In the genomic region with DNA sequence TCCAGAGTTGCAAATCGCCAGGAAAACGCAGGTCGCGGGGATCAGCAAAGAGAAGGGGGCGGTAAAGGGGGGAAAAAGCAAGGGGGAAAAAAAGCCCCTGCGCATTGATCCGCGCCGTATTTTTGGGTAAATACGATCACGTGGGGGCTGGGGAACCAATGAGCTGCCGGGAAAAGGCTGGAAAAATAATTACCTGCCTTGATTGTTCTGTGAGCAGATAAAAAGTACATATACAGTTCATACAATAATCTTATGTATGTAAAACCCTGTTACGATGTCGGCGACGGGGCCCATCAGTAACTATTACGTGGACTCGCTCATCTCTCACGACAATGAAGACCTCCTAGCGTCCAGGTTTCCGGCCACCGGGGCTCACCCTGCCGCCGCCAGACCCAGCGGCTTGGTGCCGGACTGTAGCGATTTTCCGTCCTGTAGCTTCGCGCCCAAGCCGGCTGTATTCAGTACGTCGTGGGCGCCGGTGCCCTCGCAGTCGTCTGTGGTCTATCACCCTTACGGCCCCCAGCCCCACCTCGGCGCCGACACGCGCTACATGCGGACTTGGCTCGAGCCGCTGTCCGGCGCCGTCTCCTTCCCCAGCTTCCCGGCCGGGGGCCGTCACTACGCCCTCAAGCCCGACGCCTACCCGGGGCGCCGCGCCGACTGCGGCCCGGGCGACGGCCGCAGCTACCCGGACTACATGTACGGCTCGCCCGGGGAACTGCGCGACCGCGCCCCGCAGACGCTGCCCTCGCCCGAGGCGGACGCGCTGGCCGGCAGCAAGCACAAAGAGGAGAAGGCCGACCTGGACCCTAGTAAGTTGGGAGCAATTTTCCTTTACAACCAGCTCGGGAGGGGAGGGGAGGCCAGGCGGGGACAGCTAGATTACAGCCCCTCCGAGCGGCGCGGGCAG, we compare ENCODE assay signal across 9 mouse cellular contexts. TPM values are rescaled to one million over a fixed set of nuclear protein-coding genes. Genes with fewer than 3 reads are reported as not detected.
DNase-seq lines count a peak whose midpoint lies in the region; ATAC-seq lines count a peak whose summit lies in the region.
"Had no signal": no experiment of that assay in that cellular context is flagged by ENCODE, and none has a peak within 500 bp of the region (broad histone marks: within the 10 kb centered on the region; RNA-seq: fewer than 3 reads in every experiment).

No protein-coding gene starts in this region.

- WGBS in lung, embryonic 16.5 days: under 1% methylated on average over 81 of the region's 88 CpGs
- WGBS in embryonic facial prominence, embryonic 15.5 days: under 1% methylated on average over 88 of the region's 88 CpGs
- under 1% methylated on average over 88 of the region's 88 CpGs for WGBS in intestine, embryonic 15.5 days
- under 1% methylated on average over 88 of the region's 88 CpGs for WGBS in midbrain, embryonic 16.5 days

- peak overlapping the region; percentile 22 for H3K4me3 ChIP-seq in lung, embryonic 16.5 days (ENCODE audit: low read length)
- peak overlapping the region; percentile 18 for H3K4me3 ChIP-seq in embryonic facial prominence, embryonic 15.5 days (replicated peaks)
- peak overlapping the region; percentile 41 for H3K4me3 ChIP-seq in intestine, embryonic 15.5 days (replicated peaks)
- peak overlapping the region; percentile 8; the same call in 1 of the 2 replicates for H3K4me3 ChIP-seq in midbrain, embryonic 16.5 days (ENCODE audit: low read depth, low read length)
- H3K4me3 ChIP-seq: erythroblast, embryonic 14.5 days had no signal

- H3K36me3 ChIP-seq in lung, embryonic 16.5 days (ENCODE audit: control insufficient read depth, insufficient read depth, low read length): no peaks in the 10 kb centered on the region
- H3K36me3 ChIP-seq in embryonic facial prominence, embryonic 15.5 days: no peaks in the 10 kb centered on the region
- H3K36me3 ChIP-seq in intestine, embryonic 15.5 days: no peaks in the 10 kb centered on the region
- no peaks in the 10 kb centered on the region for H3K36me3 ChIP-seq in midbrain, embryonic 16.5 days (ENCODE audit: control insufficient read depth, insufficient read depth, low read length)

- H3K4me1 ChIP-seq in lung, embryonic 16.5 days (replicated peaks; ENCODE audit: control insufficient read depth, insufficient read depth, low read length): no peaks in the 10 kb centered on the region; the same call in 1 of the 2 replicates
- peaks cover 17% of the 10 kb centered on the region for H3K4me1 ChIP-seq in embryonic facial prominence, embryonic 15.5 days
- peaks cover 7% of the 10 kb centered on the region for H3K4me1 ChIP-seq in intestine, embryonic 15.5 days (replicated peaks)
- peaks cover 2% of the 10 kb centered on the region; the same call in 1 of the 2 replicates for H3K4me1 ChIP-seq in midbrain, embryonic 16.5 days (ENCODE audit: control insufficient read depth, insufficient read depth, low read length)

- ATAC-seq in lung, embryonic 16.5 days (ENCODE audit: low read depth): no peak
- no peak for ATAC-seq in embryonic facial prominence, embryonic 15.5 days (ENCODE audit: insufficient number of reproducible peaks, low FRiP score, low TSS enrichment, low read depth)
- ATAC-seq in intestine, embryonic 15.5 days: 0 out of 2 replicates have a peak, but pooled peaks have one; percentile 44
- no peak for ATAC-seq in midbrain, embryonic 16.5 days
- no peak for ATAC-seq in erythroid progenitor cell, adult 5-6 weeks (replicated peaks; ENCODE audit: low FRiP score, poor library complexity, severe bottlenecking)

- peak overlapping the region; percentile 34 for H3K4me2 ChIP-seq in lung, embryonic 16.5 days (ENCODE audit: low read depth, low read length)
- H3K4me2 ChIP-seq in embryonic facial prominence, embryonic 15.5 days (replicated peaks): peak overlapping the region; percentile 34
- H3K4me2 ChIP-seq in intestine, embryonic 15.5 days (replicated peaks): peak overlapping the region; percentile 59
- no peak overlapping the region for H3K4me2 ChIP-seq in midbrain, embryonic 16.5 days (ENCODE audit: low read length)

- no peak for DNase-seq in lung, postnatal 25 days (ENCODE audit: low spot score)
- DNase-seq in cerebellum, postnatal 4 days (ENCODE audit: low spot score in 2 of 2): no peak
- no peak for DNase-seq in cerebellum, postnatal 14 days

- no peaks in the 10 kb centered on the region for H3K9me3 ChIP-seq in lung, embryonic 16.5 days (ENCODE audit: control insufficient read depth, low read length)
- no peaks in the 10 kb centered on the region for H3K9me3 ChIP-seq in embryonic facial prominence, embryonic 15.5 days (replicated peaks)
- H3K9me3 ChIP-seq in intestine, embryonic 15.5 days: no peaks in the 10 kb centered on the region
- H3K9me3 ChIP-seq in midbrain, embryonic 16.5 days (replicated peaks; ENCODE audit: control insufficient read depth, low read length, poor library complexity, severe bottlenecking): no peaks in the 10 kb centered on the region

- no peak overlapping the region for H3K9ac ChIP-seq in lung, embryonic 16.5 days (ENCODE audit: low read length)
- no peak overlapping the region for H3K9ac ChIP-seq in embryonic facial prominence, embryonic 15.5 days
- peak overlapping the region; percentile 38 for H3K9ac ChIP-seq in intestine, embryonic 15.5 days
- H3K9ac ChIP-seq in midbrain, embryonic 16.5 days (ENCODE audit: low read depth, low read length): no peak overlapping the region

- H3K27ac ChIP-seq in lung, embryonic 16.5 days (ENCODE audit: low read length): no peak overlapping the region
- no peak overlapping the region for H3K27ac ChIP-seq in embryonic facial prominence, embryonic 15.5 days (replicated peaks)
- peak overlapping the region; percentile 58; the same call in 1 of the 2 replicates for H3K27ac ChIP-seq in intestine, embryonic 15.5 days
- no peak overlapping the region for H3K27ac ChIP-seq in midbrain, embryonic 16.5 days (ENCODE audit: low read length)

- peaks cover 96% of the 10 kb centered on the region for H3K27me3 ChIP-seq in lung, embryonic 16.5 days (ENCODE audit: control insufficient read depth, insufficient read depth, low read depth, low read length)
- peaks cover 97% of the 10 kb centered on the region for H3K27me3 ChIP-seq in embryonic facial prominence, embryonic 15.5 days
- H3K27me3 ChIP-seq in intestine, embryonic 15.5 days (replicated peaks): peaks cover 89% of the 10 kb centered on the region
- peaks cover 81% of the 10 kb centered on the region for H3K27me3 ChIP-seq in midbrain, embryonic 16.5 days (ENCODE audit: control insufficient read depth, insufficient read depth, low read depth, low read length)

RNA-seq across cellular contexts. Expression of gene Hoxc9, which starts 5.4 kb away (rescaled TPM):
- polyA plus RNA-seq in lung, embryonic 16.5 days (2015; fragmentation: Nextera tagmentation; extraction: Ambion mirVana): not detected in 2 replicates
- polyA plus RNA-seq in embryonic facial prominence, embryonic 15.5 days (2015; fragmentation: Nextera tagmentation; extraction: Ambion mirVana): not detected in 2 replicates
- 1.3 and 1.4 TPM in 2 replicates for polyA plus RNA-seq in intestine, embryonic 15.5 days (2015; fragmentation: Nextera tagmentation; extraction: Ambion mirVana)
- not detected in 2 replicates for polyA plus RNA-seq in midbrain, embryonic 16.5 days (2015; fragmentation: Nextera tagmentation; extraction: Ambion mirVana)
- total RNA-seq in erythroid progenitor cell, adult 5-6 weeks (2015; ENCODE audit: low replicate concordance): not detected in 2 replicates
- total RNA-seq in erythroid progenitor cell, adult 5-6 weeks (2017; ENCODE audit: low replicate concordance): not detected in 2 replicates
- polyA plus RNA-seq: erythroblast, embryonic 14.5 days had no signal

RNA-seq across cellular contexts. Expression of gene Hoxc8, which starts 8.8 kb away (rescaled TPM):
- polyA plus RNA-seq in lung, embryonic 16.5 days (2015; fragmentation: Nextera tagmentation; extraction: Ambion mirVana): 0.10 and 0.30 TPM in 2 replicates
- polyA plus RNA-seq in embryonic facial prominence, embryonic 15.5 days (2015; fragmentation: Nextera tagmentation; extraction: Ambion mirVana): not detected in 2 replicates
- 6.2 and 7.0 TPM in 2 replicates for polyA plus RNA-seq in intestine, embryonic 15.5 days (2015; fragmentation: Nextera tagmentation; extraction: Ambion mirVana)
- polyA plus RNA-seq in midbrain, embryonic 16.5 days (2015; fragmentation: Nextera tagmentation; extraction: Ambion mirVana): not detected in 2 replicates
- not detected in 2 replicates for total RNA-seq in erythroid progenitor cell, adult 5-6 weeks (2015; ENCODE audit: low replicate concordance)
- not detected in 2 replicates for total RNA-seq in erythroid progenitor cell, adult 5-6 weeks (2017; ENCODE audit: low replicate concordance)
- polyA plus RNA-seq: erythroblast, embryonic 14.5 days had no signal

RNA-seq across cellular contexts. Expression of gene Hoxc5, which starts 14.4 kb away (rescaled TPM):
- polyA plus RNA-seq in lung, embryonic 16.5 days (2015; fragmentation: Nextera tagmentation; extraction: Ambion mirVana): 0.31 TPM in 2 replicates
- polyA plus RNA-seq in embryonic facial prominence, embryonic 15.5 days (2015; fragmentation: Nextera tagmentation; extraction: Ambion mirVana): 2.0 and 2.1 TPM in 2 replicates
- polyA plus RNA-seq in intestine, embryonic 15.5 days (2015; fragmentation: Nextera tagmentation; extraction: Ambion mirVana): 7.7 and 10.1 TPM in 2 replicates
- polyA plus RNA-seq in midbrain, embryonic 16.5 days (2015; fragmentation: Nextera tagmentation; extraction: Ambion mirVana): 0.22 TPM in 1 of 2 replicates, not detected in the other
- not detected in 2 replicates for total RNA-seq in erythroid progenitor cell, adult 5-6 weeks (2015; ENCODE audit: low replicate concordance)
- not detected in 2 replicates for total RNA-seq in erythroid progenitor cell, adult 5-6 weeks (2017; ENCODE audit: low replicate concordance)
- polyA plus RNA-seq: erythroblast, embryonic 14.5 days had no signal

RNA-seq across cellular contexts. Expression of gene Hoxc10, which starts 15.0 kb away (rescaled TPM):
- 0.11 TPM in 1 of 2 replicates, not detected in the other for polyA plus RNA-seq in lung, embryonic 16.5 days (2015; fragmentation: Nextera tagmentation; extraction: Ambion mirVana)
- polyA plus RNA-seq in embryonic facial prominence, embryonic 15.5 days (2015; fragmentation: Nextera tagmentation; extraction: Ambion mirVana): not detected in 2 replicates
- 1.9 and 2.6 TPM in 2 replicates for polyA plus RNA-seq in intestine, embryonic 15.5 days (2015; fragmentation: Nextera tagmentation; extraction: Ambion mirVana)
- polyA plus RNA-seq in midbrain, embryonic 16.5 days (2015; fragmentation: Nextera tagmentation; extraction: Ambion mirVana): not detected in 2 replicates
- total RNA-seq in erythroid progenitor cell, adult 5-6 weeks (2015; ENCODE audit: low replicate concordance): not detected in 2 replicates
- not detected in 2 replicates for total RNA-seq in erythroid progenitor cell, adult 5-6 weeks (2017; ENCODE audit: low replicate concordance)
- polyA plus RNA-seq: erythroblast, embryonic 14.5 days had no signal

RNA-seq across cellular contexts. Expression of gene Hoxc6, which starts 16.4 kb away (rescaled TPM):
- 0.36 TPM in 2 replicates for polyA plus RNA-seq in lung, embryonic 16.5 days (2015; fragmentation: Nextera tagmentation; extraction: Ambion mirVana)
- 0.11 and 0.35 TPM in 2 replicates for polyA plus RNA-seq in embryonic facial prominence, embryonic 15.5 days (2015; fragmentation: Nextera tagmentation; extraction: Ambion mirVana)
- 5.7 and 6.1 TPM in 2 replicates for polyA plus RNA-seq in intestine, embryonic 15.5 days (2015; fragmentation: Nextera tagmentation; extraction: Ambion mirVana)
- polyA plus RNA-seq in midbrain, embryonic 16.5 days (2015; fragmentation: Nextera tagmentation; extraction: Ambion mirVana): not detected in 2 replicates
- 1.1 TPM in 1 of 2 replicates, not detected in the other for total RNA-seq in erythroid progenitor cell, adult 5-6 weeks (2015; ENCODE audit: low replicate concordance)
- total RNA-seq in erythroid progenitor cell, adult 5-6 weeks (2017; ENCODE audit: low replicate concordance): not detected in 2 replicates
- polyA plus RNA-seq: erythroblast, embryonic 14.5 days had no signal
